ENCODE assay signal across 19 mouse cellular contexts in genomic region chrX:96135581-96135980, GRCm38 (mm10). TPM values are rescaled to one million over a fixed set of nuclear protein-coding genes. Genes with fewer than 3 reads are reported as not detected.
DNase-seq lines count a peak whose midpoint lies in the region; ATAC-seq lines count a peak whose summit lies in the region.
"Had no signal": no experiment of that assay in that cellular context is flagged by ENCODE, and none has a peak within 500 bp of the region (broad histone marks: within the 10 kb centered on the region; RNA-seq: fewer than 3 reads in every experiment).

No protein-coding gene starts in this region.

- ATAC-seq in heart, embryonic 13.5 days (ENCODE audit: extremely low read depth, insufficient number of reproducible peaks, low FRiP score, low TSS enrichment), result no peak
- ATAC-seq: intestine, embryonic 16.5 days had no signal

- H3K4me1 ChIP-seq in heart, embryonic 13.5 days, result peaks cover 40% of the 10 kb centered on the region
- peaks cover 15% of the 10 kb centered on the region for H3K4me1 ChIP-seq in brown adipose tissue, adult 24 weeks (ENCODE audit: control insufficient read depth, insufficient read depth, insufficient read length, low read length)
- H3K4me1 ChIP-seq: embryonic facial prominence, embryonic 12.5 days; hindbrain, embryonic 15.5 days; stomach, embryonic 15.5 days had no signal

- no peak for DNase-seq in heart, postnatal 4 days
- peak; percentile 21 to 29 for DNase-seq in kidney, postnatal 36 days
- no peak for DNase-seq in kidney, postnatal 10 days
- peak; percentile 44 for DNase-seq in lung, postnatal 36 days
- no peak for DNase-seq in cerebellum, postnatal 36 days
- DNase-seq: cerebellum, adult 9-10 months; gastrocnemius, postnatal 25 days; layer of hippocampus, adult 9-11 months; left cerebral cortex, postnatal 4 days; thymus, adult 2 months had no signal

- no peaks in the 10 kb centered on the region for H3K9me3 ChIP-seq in heart, embryonic 13.5 days
- H3K9me3 ChIP-seq: embryonic facial prominence, embryonic 12.5 days; hindbrain, embryonic 15.5 days; lung, embryonic 15.5 days; midbrain, embryonic 10.5 days; stomach, embryonic 15.5 days had no signal

- H3K27ac ChIP-seq in heart, embryonic 13.5 days (replicated peaks), result peak overlapping the region; percentile 71
- 0 out of 2 replicates have a peak overlapping the region, but pooled peaks have one; percentile 57 for H3K27ac ChIP-seq in brown adipose tissue, adult 24 weeks (replicated peaks; ENCODE audit: low read depth, low read length)
- H3K27ac ChIP-seq: embryonic facial prominence, embryonic 12.5 days; hindbrain, embryonic 15.5 days; left cerebral cortex, adult 2 months; midbrain, embryonic 10.5 days; stomach, embryonic 15.5 days had no signal

- no peaks in the 10 kb centered on the region for H3K36me3 ChIP-seq in heart, embryonic 13.5 days
- H3K36me3 ChIP-seq: embryonic facial prominence, embryonic 12.5 days; hindbrain, embryonic 15.5 days; lung, embryonic 15.5 days; midbrain, embryonic 10.5 days; stomach, embryonic 15.5 days had no signal

- H3K27me3 ChIP-seq in heart, embryonic 13.5 days (replicated peaks), result no peaks in the 10 kb centered on the region
- H3K27me3 ChIP-seq: embryonic facial prominence, embryonic 12.5 days; hindbrain, embryonic 15.5 days; lung, embryonic 15.5 days; stomach, embryonic 15.5 days had no signal

- no peak overlapping the region for H3K9ac ChIP-seq in heart, embryonic 13.5 days
- H3K9ac ChIP-seq: embryonic facial prominence, embryonic 12.5 days; hindbrain, embryonic 15.5 days; lung, embryonic 15.5 days; stomach, embryonic 15.5 days had no signal

- H3K4me3 ChIP-seq in heart, embryonic 13.5 days, result no peak overlapping the region
- no peak overlapping the region for H3K4me3 ChIP-seq in brown adipose tissue, adult 24 weeks (ENCODE audit: insufficient read depth, low read depth, low read length)
- H3K4me3 ChIP-seq: embryonic facial prominence, embryonic 12.5 days; hindbrain, embryonic 15.5 days; left cerebral cortex, adult 2 months; lung, embryonic 15.5 days; midbrain, embryonic 10.5 days; stomach, embryonic 15.5 days had no signal

- 80% methylated on average over 4 of the region's 4 CpGs for WGBS in heart, embryonic 13.5 days

- no peak overlapping the region for H3K4me2 ChIP-seq in heart, embryonic 13.5 days
- H3K4me2 ChIP-seq: embryonic facial prominence, embryonic 12.5 days; hindbrain, embryonic 15.5 days; stomach, embryonic 15.5 days had no signal

RNA-seq across cellular contexts. Expression of gene Msn, which starts 39.7 kb away (rescaled TPM):
- 180 and 183 TPM in 2 replicates for polyA plus RNA-seq in heart, embryonic 13.5 days (2015; fragmentation: Nextera tagmentation; extraction: Ambion mirVana)
- total RNA-seq in heart, postnatal 4 days (2021), result 100 to 1,000 TPM; 240 to 245 TPM
- polyA plus RNA-seq in brown adipose tissue, adult 24 weeks (2012; ENCODE audit: insufficient read depth, insufficient read length, missing spikeins), result 82.7 and 102 TPM in 2 replicates

Comparison
In these comparisons a context has a peak if more than half of its experiments do, and no peak if none do; other contexts are left out.
1. DNase-seq: peak in kidney, postnatal 36 days (2 of 2) and lung, postnatal 36 days (single experiment); none in heart, postnatal 4 days (single experiment), kidney, postnatal 10 days (single experiment) and cerebellum, postnatal 36 days (0 of 2).